Mouse (Mus musculus): ENCODE data around the gene Gm49325. TPM values are rescaled to one million over a fixed set of nuclear protein-coding genes. Genes with fewer than 3 reads are reported as not detected.
A peak's percentile ranks its signal among the peaks of the same experiment; 100 is the strongest.

Gm49325 gene
- polyA plus RNA-seq, 1 experiment from 2014 or later, result 1.8 TPM

DNA sequence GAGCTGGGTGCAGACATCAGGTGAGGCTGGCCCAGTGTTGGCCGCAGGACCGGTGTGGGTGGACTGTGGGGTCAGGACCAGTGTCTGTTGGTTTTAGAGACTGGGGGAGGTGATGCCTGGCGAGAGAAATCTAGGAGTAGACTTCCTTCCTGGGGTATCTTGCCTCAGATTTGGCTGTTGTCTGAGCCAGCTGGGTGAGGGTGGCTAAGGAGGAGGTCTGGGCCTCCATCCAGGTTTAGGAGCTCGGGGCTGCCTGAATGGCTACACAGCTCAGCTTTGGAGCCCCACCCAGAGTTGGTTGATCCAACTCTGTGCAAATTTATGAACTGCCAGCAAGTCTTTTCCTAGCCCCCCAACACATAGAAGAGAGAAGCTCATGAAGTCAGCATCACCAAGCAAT, 61.4 kb downstream of the Gm49325 start:
- Histone ChIP-seq H3K4me2 (no peak overlapping the region), H3K4me1 (replicated peaks; ENCODE audit: control insufficient read depth, insufficient read depth, low read length) (peaks cover 6% of the 10 kb centered on the region; the same call in 1 of the 2 replicates), H3K27me3 (replicated peaks; ENCODE audit: control insufficient read depth, insufficient read depth, low read length) (peaks cover 23% of the 10 kb centered on the region), H3K27ac (ENCODE audit: low read depth, low read length) (no peak overlapping the region), H3K9me3 (ENCODE audit: control insufficient read depth, low read length) (no peaks in the 10 kb centered on the region), H3K36me3 (ENCODE audit: control insufficient read depth, insufficient read depth, low read length) (no peaks in the 10 kb centered on the region), H3K4me3 (ENCODE audit: low read depth, low read length) (no peak overlapping the region), H3K9ac (ENCODE audit: low read depth, low read length) (no peak overlapping the region)
- no peak for ATAC-seq (replicated peaks; ENCODE audit: low FRiP score)
- 65% methylated on average over 4 of the region's 4 CpGs for WGBS
- no peak for DNase-seq (ENCODE audit: low spot score)

DNA sequence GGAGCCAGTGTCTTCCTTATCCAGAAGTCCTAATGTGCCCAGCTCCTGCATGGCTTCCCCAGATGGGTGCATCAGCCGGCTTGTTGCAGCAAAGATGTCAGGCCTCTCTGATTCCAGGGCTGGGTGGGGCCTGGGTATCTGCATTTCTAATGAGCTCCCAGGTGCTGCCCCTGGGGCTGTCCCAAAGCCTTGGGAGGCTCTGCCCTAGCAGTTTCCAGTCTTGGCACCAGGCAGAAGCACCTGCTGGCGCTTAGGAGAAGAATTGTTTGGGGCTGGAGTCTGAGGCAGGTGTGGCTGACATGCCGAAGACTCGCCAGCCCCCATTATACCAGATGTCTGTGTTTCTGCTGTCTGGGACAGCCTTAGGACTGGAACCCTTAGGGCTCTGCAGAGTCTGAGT, 64.7 kb downstream of the Gm49325 start:
- H3K4me1 ChIP-seq (replicated peaks; ENCODE audit: control insufficient read depth, insufficient read depth, low read length), result peaks cover 6% of the 10 kb centered on the region
- peaks cover 14% of the 10 kb centered on the region for H3K27me3 ChIP-seq (replicated peaks; ENCODE audit: control insufficient read depth, insufficient read depth, low read length)
- no peaks in the 10 kb centered on the region for H3K9me3 ChIP-seq (ENCODE audit: control insufficient read depth, low read length)
- no peak overlapping the region for H3K4me3 ChIP-seq (ENCODE audit: low read depth, low read length)
- no peak for DNase-seq (ENCODE audit: low spot score)
- no peak for ATAC-seq (replicated peaks; ENCODE audit: low FRiP score)
- H3K4me2 ChIP-seq, result no peak overlapping the region
- no peaks in the 10 kb centered on the region for H3K36me3 ChIP-seq (ENCODE audit: control insufficient read depth, insufficient read depth, low read length)
- no peak overlapping the region for H3K9ac ChIP-seq (ENCODE audit: low read depth, low read length)
- WGBS, result 75% methylated on average over 4 of the region's 4 CpGs
- peak overlapping the region; percentile 54 for H3K27ac ChIP-seq (ENCODE audit: low read depth, low read length)

DNA sequence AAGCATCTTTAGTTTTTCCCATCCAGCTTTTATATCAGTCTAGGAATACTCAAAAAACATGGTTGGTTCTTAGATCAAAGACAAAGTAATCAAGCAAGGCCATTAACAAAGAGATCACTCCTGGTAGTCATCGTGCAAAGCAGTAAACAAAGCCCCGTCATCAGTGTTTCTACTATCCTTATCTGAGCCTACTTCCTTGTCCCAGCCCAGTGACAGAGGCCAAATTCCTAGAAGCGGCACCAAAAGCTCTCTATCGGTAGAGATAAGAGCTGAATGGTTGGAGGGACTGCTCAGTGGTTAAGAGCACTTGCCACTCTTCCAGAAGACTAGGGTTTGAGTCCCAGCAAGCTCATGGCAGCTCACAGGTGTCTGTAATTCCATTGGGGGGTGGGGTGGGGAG, 65.5 kb downstream of the Gm49325 start:
- H3K36me3 ChIP-seq (ENCODE audit: control insufficient read depth, insufficient read depth, low read length), result no peaks in the 10 kb centered on the region
- H3K4me2 ChIP-seq, result peak overlapping the region; percentile 23
- no peak overlapping the region for H3K9ac ChIP-seq (ENCODE audit: low read depth, low read length)
- H3K4me1 ChIP-seq (replicated peaks; ENCODE audit: control insufficient read depth, insufficient read depth, low read length), result peaks cover 6% of the 10 kb centered on the region
- ATAC-seq (replicated peaks; ENCODE audit: low FRiP score) (peak; percentile 94), DNase-seq (ENCODE audit: low spot score) (no peak)
- H3K9me3 ChIP-seq (ENCODE audit: control insufficient read depth, low read length), result no peaks in the 10 kb centered on the region
- WGBS, result 9% methylated on average over 4 of the region's 4 CpGs
- H3K4me3 ChIP-seq (ENCODE audit: low read depth, low read length), result no peak overlapping the region
- peak overlapping the region; percentile 54 for H3K27ac ChIP-seq (ENCODE audit: low read depth, low read length)
- peaks cover 18% of the 10 kb centered on the region for H3K27me3 ChIP-seq (replicated peaks; ENCODE audit: control insufficient read depth, insufficient read depth, low read length)

DNA sequence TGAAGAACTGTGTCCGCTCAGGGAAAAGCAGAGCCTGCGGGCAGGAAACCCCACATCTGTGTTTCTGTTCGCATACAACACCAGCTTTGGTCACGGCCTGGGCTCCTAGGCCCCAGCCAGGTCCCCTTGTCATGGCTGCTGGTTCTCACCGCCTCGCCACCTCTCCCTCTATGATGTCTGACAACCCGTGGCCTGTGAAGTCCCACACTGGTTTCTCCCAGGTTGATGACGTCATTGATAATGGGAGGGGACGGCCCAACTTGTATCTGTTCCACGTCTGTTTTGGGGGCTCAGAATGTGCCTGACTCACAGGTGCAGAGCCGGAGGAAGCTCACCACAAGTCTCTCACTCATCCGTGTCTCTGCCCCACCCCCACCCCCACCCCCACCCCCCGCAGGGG, 67.8 kb downstream of the Gm49325 start:
- WGBS, result 55% methylated on average over 13 of the region's 13 CpGs

DNA sequence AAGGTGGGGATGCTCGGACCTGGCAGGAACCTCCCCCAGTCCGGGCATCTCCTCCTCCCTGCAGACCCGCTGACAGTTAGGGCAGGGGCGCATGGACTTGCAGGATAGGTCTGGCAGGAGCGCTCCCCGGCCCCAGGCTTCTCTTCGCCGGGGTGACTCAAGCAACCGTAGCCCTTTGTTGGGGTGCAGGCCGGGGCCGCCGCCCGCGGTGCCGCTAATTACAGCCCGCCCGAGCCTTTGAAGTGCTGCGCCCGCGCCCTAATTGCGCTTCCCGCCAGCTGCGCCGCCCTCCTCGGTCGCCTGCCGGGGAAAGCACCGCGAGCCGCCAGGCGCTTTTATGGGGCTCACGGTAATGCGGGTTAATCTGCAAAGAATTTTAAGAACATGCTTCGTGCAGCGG, 71.6 kb downstream of the Gm49325 start:
- no peaks in the 10 kb centered on the region; the same call in 1 of the 2 replicates for H3K4me1 ChIP-seq (replicated peaks; ENCODE audit: control insufficient read depth, insufficient read depth, low read length)
- 4% methylated on average over 35 of the region's 35 CpGs for WGBS
- no peak for ATAC-seq (replicated peaks; ENCODE audit: low FRiP score)
- H3K27me3 ChIP-seq (replicated peaks; ENCODE audit: control insufficient read depth, insufficient read depth, low read length), result peaks cover 52% of the 10 kb centered on the region
- H3K36me3 ChIP-seq (ENCODE audit: control insufficient read depth, insufficient read depth, low read length), result no peaks in the 10 kb centered on the region
- no peak for DNase-seq (ENCODE audit: low spot score)
- no peak overlapping the region for H3K27ac ChIP-seq (ENCODE audit: low read depth, low read length)
- peak overlapping the region; percentile 51 for H3K4me2 ChIP-seq
- no peak overlapping the region for H3K9ac ChIP-seq (ENCODE audit: low read depth, low read length)
- H3K9me3 ChIP-seq (ENCODE audit: control insufficient read depth, low read length), result no peaks in the 10 kb centered on the region
- peak overlapping the region; percentile 22; the same call in 1 of the 2 replicates for H3K4me3 ChIP-seq (ENCODE audit: low read depth, low read length)

More for the DNA sequence above, 67.8 kb downstream of the Gm49325 start:
- Histone ChIP-seq H3K27me3 (replicated peaks; ENCODE audit: control insufficient read depth, insufficient read depth, low read length) (peaks cover 39% of the 10 kb centered on the region), H3K4me3 (ENCODE audit: low read depth, low read length) (no peak overlapping the region), H3K9ac (ENCODE audit: low read depth, low read length) (no peak overlapping the region), H3K36me3 (ENCODE audit: control insufficient read depth, insufficient read depth, low read length) (no peaks in the 10 kb centered on the region), H3K4me2 (no peak overlapping the region), H3K27ac (ENCODE audit: low read depth, low read length) (no peak overlapping the region), H3K4me1 (replicated peaks; ENCODE audit: control insufficient read depth, insufficient read depth, low read length) (peaks cover 6% of the 10 kb centered on the region), H3K9me3 (ENCODE audit: control insufficient read depth, low read length) (no peaks in the 10 kb centered on the region)
- ATAC-seq (replicated peaks; ENCODE audit: low FRiP score), result no peak
- DNase-seq (ENCODE audit: low spot score), result no peak

DNA sequence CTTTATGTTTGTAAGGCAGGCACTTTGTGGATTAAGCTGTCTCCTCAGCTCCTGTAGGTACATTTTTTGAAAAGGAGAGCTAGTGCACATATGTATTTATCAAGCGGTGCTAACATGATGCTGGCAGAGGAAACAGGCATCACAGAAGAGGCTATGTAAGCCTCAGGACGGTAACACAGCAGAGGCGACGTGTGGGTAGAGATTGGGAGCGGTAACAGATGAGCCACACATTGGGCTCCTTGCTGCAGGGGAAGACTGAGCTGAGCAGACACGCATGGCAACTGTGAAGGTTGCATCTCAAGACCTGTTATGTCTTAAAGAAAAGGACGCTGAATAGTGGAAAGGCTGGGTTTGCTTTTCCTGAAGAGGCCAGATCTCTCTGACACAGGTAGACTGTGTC, 77.0 kb downstream of the Gm49325 start:
- no peaks in the 10 kb centered on the region for H3K4me1 ChIP-seq (replicated peaks; ENCODE audit: control insufficient read depth, insufficient read depth, low read length)
- ATAC-seq (replicated peaks; ENCODE audit: low FRiP score) (no peak), DNase-seq (ENCODE audit: low spot score) (no peak)
- H3K9ac ChIP-seq (ENCODE audit: low read depth, low read length), result no peak overlapping the region
- H3K27me3 ChIP-seq (replicated peaks; ENCODE audit: control insufficient read depth, insufficient read depth, low read length), result peaks cover 70% of the 10 kb centered on the region
- no peak overlapping the region for H3K4me3 ChIP-seq (ENCODE audit: low read depth, low read length)
- H3K9me3 ChIP-seq (ENCODE audit: control insufficient read depth, low read length), result no peaks in the 10 kb centered on the region
- 68% methylated on average over 7 of the region's 7 CpGs for WGBS
- H3K27ac ChIP-seq (ENCODE audit: low read depth, low read length), result no peak overlapping the region
- H3K36me3 ChIP-seq (ENCODE audit: control insufficient read depth, insufficient read depth, low read length), result no peaks in the 10 kb centered on the region
- no peak overlapping the region for H3K4me2 ChIP-seq

DNA sequence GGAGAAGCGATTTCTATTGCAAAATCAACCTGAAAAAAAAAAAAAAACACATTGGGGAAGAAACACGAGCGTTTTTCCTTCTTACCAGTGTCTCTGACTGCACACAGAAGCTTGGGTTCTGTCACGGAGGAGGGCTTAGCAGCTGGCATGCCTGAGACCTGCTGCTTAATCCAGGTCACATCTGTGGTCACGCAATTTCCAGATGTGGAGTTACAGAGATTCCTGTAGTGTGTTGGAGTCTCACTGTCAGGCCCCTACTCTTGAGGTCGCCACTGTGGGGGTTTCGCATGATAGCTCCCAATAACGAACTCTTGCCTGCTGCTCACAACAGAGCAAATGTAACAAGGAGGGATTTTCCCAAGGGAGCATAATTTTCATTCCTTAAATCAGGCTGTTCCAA, 78.2 kb downstream of the Gm49325 start:
- WGBS, result 39% methylated on average over 8 of the region's 8 CpGs
- H3K27ac ChIP-seq (ENCODE audit: low read depth, low read length), result no peak overlapping the region
- no peak for ATAC-seq (replicated peaks; ENCODE audit: low FRiP score)

DNA sequence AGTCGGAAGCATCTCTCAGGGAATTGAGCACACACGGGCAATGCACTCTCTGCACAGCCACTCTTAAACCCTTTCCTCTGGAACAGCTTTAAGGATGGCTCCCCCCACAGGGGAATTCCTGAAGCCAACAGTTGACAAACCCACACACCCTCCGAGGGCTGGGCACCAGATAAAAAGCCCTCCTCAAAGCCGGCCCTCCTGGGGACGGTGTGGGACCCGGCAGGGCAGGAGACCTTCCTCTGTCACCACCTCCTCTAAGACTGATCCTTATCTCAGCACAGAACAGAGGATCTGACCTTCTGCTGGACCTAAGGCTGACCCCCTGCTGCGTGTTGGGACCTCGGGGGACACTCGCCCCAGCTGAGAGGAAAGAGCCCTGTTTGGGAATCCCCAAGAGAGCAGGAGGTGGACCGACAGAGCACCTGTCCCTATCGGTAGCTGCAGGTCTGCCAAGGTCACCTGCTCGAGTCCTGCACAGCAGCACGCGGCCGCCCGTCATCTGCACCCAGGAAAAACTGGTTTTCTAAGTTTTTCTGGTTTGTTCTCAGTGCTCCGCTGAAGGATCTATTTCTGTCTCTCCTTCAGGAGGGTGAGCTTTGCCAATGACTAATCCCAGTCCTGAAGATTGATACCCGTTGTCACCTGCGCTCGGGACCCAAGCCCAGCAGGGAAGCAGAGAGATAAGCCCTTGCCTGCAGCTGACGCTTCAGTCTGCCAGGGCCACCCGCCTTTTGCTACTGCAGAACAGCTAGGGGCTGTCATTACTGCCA, 80.1 kb downstream of the Gm49325 start, which contains the start of gene Tspear:
Gene Tspear, plus strand, starts transcription at position 675 of the 770 bp plus-strand sequence.
- Histone ChIP-seq H3K27me3 (replicated peaks; ENCODE audit: control insufficient read depth, insufficient read depth, low read length) (peaks cover 72% of the 10 kb centered on the region), H3K9me3 (ENCODE audit: control insufficient read depth, low read length) (no peaks in the 10 kb centered on the region), H3K9ac (ENCODE audit: low read depth, low read length) (no peak within 1 kb of the TSS), H3K4me2 (no peak within 1 kb of the TSS), H3K4me1 (replicated peaks; ENCODE audit: control insufficient read depth, insufficient read depth, low read length) (no peaks in the 10 kb centered on the region), H3K27ac (ENCODE audit: low read depth, low read length) (no peak within 1 kb of the TSS), H3K36me3 (ENCODE audit: control insufficient read depth, insufficient read depth, low read length) (no peaks in the 10 kb centered on the region), H3K4me3 (ENCODE audit: low read depth, low read length) (no peak within 1 kb of the TSS)
- no peak for DNase-seq (ENCODE audit: low spot score)
- WGBS, result 7% methylated on average over 22 of the region's 22 CpGs
- no peak for ATAC-seq (replicated peaks; ENCODE audit: low FRiP score)

More for the DNA sequence above, 78.2 kb downstream of the Gm49325 start:
- Histone ChIP-seq H3K27me3 (replicated peaks; ENCODE audit: control insufficient read depth, insufficient read depth, low read length) (peaks cover 72% of the 10 kb centered on the region), H3K9ac (ENCODE audit: low read depth, low read length) (no peak overlapping the region), H3K4me1 (replicated peaks; ENCODE audit: control insufficient read depth, insufficient read depth, low read length) (no peaks in the 10 kb centered on the region), H3K4me2 (no peak overlapping the region), H3K4me3 (ENCODE audit: low read depth, low read length) (no peak overlapping the region), H3K9me3 (ENCODE audit: control insufficient read depth, low read length) (no peaks in the 10 kb centered on the region), H3K36me3 (ENCODE audit: control insufficient read depth, insufficient read depth, low read length) (no peaks in the 10 kb centered on the region)
- no peak for DNase-seq (ENCODE audit: low spot score)

DNA sequence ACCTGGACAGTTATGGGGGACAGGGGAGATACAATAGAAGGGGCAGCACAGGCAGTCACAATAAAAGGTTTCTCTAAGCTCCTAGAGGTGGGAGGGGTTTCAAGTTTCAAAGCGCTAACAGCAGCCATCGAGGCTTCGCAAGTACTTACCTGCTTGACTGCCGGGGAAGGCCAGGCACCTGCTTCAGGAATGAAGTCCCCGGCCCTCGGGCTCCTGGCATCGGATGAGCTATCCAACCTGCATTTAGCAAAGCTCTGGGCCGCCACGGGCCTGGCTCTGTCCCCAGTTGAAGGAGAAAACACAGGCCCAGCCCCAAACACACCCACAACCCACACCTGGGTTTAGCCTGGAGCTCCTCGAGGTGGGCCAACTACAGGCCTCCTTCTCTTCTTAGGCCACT, 81.0 kb downstream of the Gm49325 start:
- Histone ChIP-seq H3K9ac (ENCODE audit: low read depth, low read length) (no peak overlapping the region), H3K36me3 (ENCODE audit: control insufficient read depth, insufficient read depth, low read length) (no peaks in the 10 kb centered on the region), H3K4me1 (replicated peaks; ENCODE audit: control insufficient read depth, insufficient read depth, low read length) (no peaks in the 10 kb centered on the region), H3K27ac (ENCODE audit: low read depth, low read length) (no peak overlapping the region), H3K4me3 (ENCODE audit: low read depth, low read length) (no peak overlapping the region), H3K9me3 (ENCODE audit: control insufficient read depth, low read length) (no peaks in the 10 kb centered on the region), H3K4me2 (no peak overlapping the region), H3K27me3 (replicated peaks; ENCODE audit: control insufficient read depth, insufficient read depth, low read length) (peaks cover 74% of the 10 kb centered on the region)
- DNase-seq (ENCODE audit: low spot score) (no peak), ATAC-seq (replicated peaks; ENCODE audit: low FRiP score) (no peak)
- 27% methylated on average over 10 of the region's 10 CpGs for WGBS
